Mouse (Mus musculus): ENCODE data around the gene Camk2g. TPM values are rescaled to one million over a fixed set of nuclear protein-coding genes. Genes with fewer than 3 reads are reported as not detected.

The Camk2g gene
- polyA plus RNA-seq (2015; fragmentation: Nextera tagmentation; extraction: Ambion mirVana) = 40.4 and 49.1 TPM in 2 replicates

GRCm38 (mm10) chr14:20793758-20794531, at the start of gene Camk2g:
TSS of gene Camk2g (minus strand) at chr14:20794088.
- Histone ChIP-seq H3K27me3 (replicated peaks) (no peaks in the 10 kb centered on the region), H3K9me3 (no peaks in the 10 kb centered on the region), H3K4me1 (peaks cover 18% of the 10 kb centered on the region), H3K4me2 (peak within 1 kb of the TSS; percentile 85), H3K36me3 (peaks cover 14% of the 10 kb centered on the region; the same call in 1 of the 2 replicates), H3K27ac (peak within 1 kb of the TSS; percentile 77), H3K9ac (peak within 1 kb of the TSS; percentile 52), H3K4me3 (replicated peaks) (peak within 1 kb of the TSS; percentile 82)
- ATAC-seq (ENCODE audit: insufficient read depth, low FRiP score, low read depth) = peak; percentile 92
- 1% methylated on average over 40 of the region's 76 CpGs for WGBS

GRCm38 (mm10) chr14:20842629-20843028, 48.7 kb upstream of the Camk2g start:
- no peak overlapping the region for H3K4me2 ChIP-seq
- 75% methylated on average over 3 of the region's 3 CpGs for WGBS

GRCm38 (mm10) chr14:20841526-20841925, 47.6 kb upstream of the Camk2g start:
- Histone ChIP-seq H3K36me3 (no peaks in the 10 kb centered on the region), H3K27me3 (replicated peaks) (no peaks in the 10 kb centered on the region), H3K4me3 (replicated peaks) (no peak overlapping the region), H3K9me3 (no peaks in the 10 kb centered on the region), H3K27ac (no peak overlapping the region), H3K4me1 (0 out of 2 replicates have a peak, but pooled peaks cover 7% of the 10 kb centered on the region), H3K4me2 (no peak overlapping the region), H3K9ac (no peak overlapping the region)
- ATAC-seq (ENCODE audit: insufficient read depth, low FRiP score, low read depth) = no peak
- WGBS = 89% methylated on average over 2 of the region's 2 CpGs

More at GRCm38 (mm10) chr14:20842629-20843028, 48.7 kb upstream of the Camk2g start:
- no peak overlapping the region for H3K9ac ChIP-seq
- H3K27me3 ChIP-seq (replicated peaks) = no peaks in the 10 kb centered on the region
- no peak overlapping the region for H3K27ac ChIP-seq
- H3K9me3 ChIP-seq = no peaks in the 10 kb centered on the region
- ATAC-seq (ENCODE audit: insufficient read depth, low FRiP score, low read depth) = no peak
- no peaks in the 10 kb centered on the region for H3K36me3 ChIP-seq
- 0 out of 2 replicates have a peak, but pooled peaks cover 2% of the 10 kb centered on the region for H3K4me1 ChIP-seq
- no peak overlapping the region for H3K4me3 ChIP-seq (replicated peaks)

- H3K36me3 ChIP-seq = no peaks in the 10 kb centered on the region
- no peak overlapping the region for H3K4me3 ChIP-seq (replicated peaks)
- 0 out of 2 replicates have a peak, but pooled peaks cover 7% of the 10 kb centered on the region for H3K4me1 ChIP-seq
- H3K9me3 ChIP-seq = no peaks in the 10 kb centered on the region
- H3K4me2 ChIP-seq = peak overlapping the region; percentile 10; the same call in 1 of the 2 replicates
- no peaks in the 10 kb centered on the region for H3K27me3 ChIP-seq (replicated peaks)
- no peak for ATAC-seq (ENCODE audit: insufficient read depth, low FRiP score, low read depth)
- H3K9ac ChIP-seq = no peak overlapping the region
- WGBS = 76% methylated on average over 7 of the region's 7 CpGs
- H3K27ac ChIP-seq = no peak overlapping the region
These were observed 43.8 kb upstream of the Camk2g start for GRCm38 (mm10) chr14:20837681-20838080.

GRCm38 (mm10) chr14:20836905-20837376, 43.1 kb upstream of the Camk2g start:
- Histone ChIP-seq H3K27me3 (replicated peaks) (no peaks in the 10 kb centered on the region), H3K4me2 (peak overlapping the region; percentile 97), H3K9me3 (no peaks in the 10 kb centered on the region), H3K4me1 (0 out of 2 replicates have a peak, but pooled peaks cover 7% of the 10 kb centered on the region), H3K36me3 (no peaks in the 10 kb centered on the region), H3K9ac (peak overlapping the region; percentile 37), H3K27ac (0 out of 2 replicates have a peak overlapping the region, but pooled peaks have one; percentile 26), H3K4me3 (replicated peaks) (peak overlapping the region; percentile 51)
- 6% methylated on average over 10 of the region's 10 CpGs for WGBS
- ATAC-seq (ENCODE audit: insufficient read depth, low FRiP score, low read depth) = no peak

- peak; percentile 88 for ATAC-seq (ENCODE audit: insufficient read depth, low FRiP score, low read depth)
- H3K36me3 ChIP-seq = no peaks in the 10 kb centered on the region
- 1% methylated on average over 27 of the region's 33 CpGs for WGBS
- H3K27me3 ChIP-seq (replicated peaks) = no peaks in the 10 kb centered on the region
- peak within 1 kb of the TSS; percentile 97 for H3K4me2 ChIP-seq
- 0 out of 2 replicates have a peak, but pooled peaks cover 7% of the 10 kb centered on the region for H3K4me1 ChIP-seq
- peak within 1 kb of the TSS; percentile 51 for H3K4me3 ChIP-seq (replicated peaks)
- H3K27ac ChIP-seq = 0 out of 2 replicates have a peak within 1 kb of the TSS, but pooled peaks have one; percentile 26
- peak within 1 kb of the TSS; percentile 37 for H3K9ac ChIP-seq
- H3K9me3 ChIP-seq = no peaks in the 10 kb centered on the region
These were observed 42.5 kb upstream of the Camk2g start, which contains the start of gene Plau for GRCm38 (mm10) chr14:20836171-20836904. TSS of gene Plau (plus strand) at chr14:20836660.

GRCm38 (mm10) chr14:20834136-20834535, 40.2 kb upstream of the Camk2g start:
- Histone ChIP-seq H3K4me2 (no peak overlapping the region), H3K27me3 (replicated peaks) (no peaks in the 10 kb centered on the region), H3K9ac (no peak overlapping the region), H3K36me3 (no peaks in the 10 kb centered on the region), H3K4me3 (replicated peaks) (no peak overlapping the region), H3K27ac (no peak overlapping the region), H3K4me1 (0 out of 2 replicates have a peak, but pooled peaks cover 7% of the 10 kb centered on the region), H3K9me3 (no peaks in the 10 kb centered on the region)
- 34% methylated on average over 7 of the region's 7 CpGs for WGBS
- ATAC-seq (ENCODE audit: insufficient read depth, low FRiP score, low read depth) = no peak

GRCm38 (mm10) chr14:20833525-20833924, 39.6 kb upstream of the Camk2g start:
- no peak overlapping the region for H3K4me2 ChIP-seq
- no peak for ATAC-seq (ENCODE audit: insufficient read depth, low FRiP score, low read depth)
- H3K27ac ChIP-seq = no peak overlapping the region
- H3K4me3 ChIP-seq (replicated peaks) = no peak overlapping the region
- H3K27me3 ChIP-seq (replicated peaks) = no peaks in the 10 kb centered on the region
- H3K4me1 ChIP-seq = 0 out of 2 replicates have a peak, but pooled peaks cover 7% of the 10 kb centered on the region
- H3K9ac ChIP-seq = no peak overlapping the region
- 80% methylated on average over 4 of the region's 4 CpGs for WGBS
- H3K9me3 ChIP-seq = no peaks in the 10 kb centered on the region
- H3K36me3 ChIP-seq = no peaks in the 10 kb centered on the region

GRCm38 (mm10) chr14:20831915-20832314, 38.0 kb upstream of the Camk2g start:
- Histone ChIP-seq H3K4me1 (0 out of 2 replicates have a peak, but pooled peaks cover 3% of the 10 kb centered on the region), H3K36me3 (no peaks in the 10 kb centered on the region), H3K4me2 (no peak overlapping the region), H3K9me3 (no peaks in the 10 kb centered on the region), H3K9ac (no peak overlapping the region), H3K27ac (no peak overlapping the region), H3K27me3 (replicated peaks) (no peaks in the 10 kb centered on the region), H3K4me3 (replicated peaks) (no peak overlapping the region)
- 74% methylated on average over 1 of the region's 1 CpGs for WGBS
- ATAC-seq (ENCODE audit: insufficient read depth, low FRiP score, low read depth) = no peak

GRCm38 (mm10) chr14:20831141-20831910, 37.4 kb upstream of the Camk2g start:
- Histone ChIP-seq H3K4me1 (no peaks in the 10 kb centered on the region), H3K27ac (no peak overlapping the region), H3K9ac (no peak overlapping the region), H3K27me3 (replicated peaks) (no peaks in the 10 kb centered on the region), H3K9me3 (no peaks in the 10 kb centered on the region), H3K4me2 (no peak overlapping the region), H3K4me3 (replicated peaks) (no peak overlapping the region), H3K36me3 (no peaks in the 10 kb centered on the region)
- no peak for ATAC-seq (ENCODE audit: insufficient read depth, low FRiP score, low read depth)
- WGBS = 54% methylated on average over 9 of the region's 9 CpGs

All from stomach, embryonic 15.5 days (tissue).